Mouse (Mus musculus): ENCODE data around the gene Sirt5. TPM values are rescaled to one million over a fixed set of nuclear protein-coding genes. Genes with fewer than 3 reads are reported as not detected.

Gene Sirt5
- polyA plus RNA-seq (2016; fragmentation: Nextera tagmentation; extraction: Ambion mirVana) = 43.8 and 47.2 TPM in 2 replicates

DNA sequence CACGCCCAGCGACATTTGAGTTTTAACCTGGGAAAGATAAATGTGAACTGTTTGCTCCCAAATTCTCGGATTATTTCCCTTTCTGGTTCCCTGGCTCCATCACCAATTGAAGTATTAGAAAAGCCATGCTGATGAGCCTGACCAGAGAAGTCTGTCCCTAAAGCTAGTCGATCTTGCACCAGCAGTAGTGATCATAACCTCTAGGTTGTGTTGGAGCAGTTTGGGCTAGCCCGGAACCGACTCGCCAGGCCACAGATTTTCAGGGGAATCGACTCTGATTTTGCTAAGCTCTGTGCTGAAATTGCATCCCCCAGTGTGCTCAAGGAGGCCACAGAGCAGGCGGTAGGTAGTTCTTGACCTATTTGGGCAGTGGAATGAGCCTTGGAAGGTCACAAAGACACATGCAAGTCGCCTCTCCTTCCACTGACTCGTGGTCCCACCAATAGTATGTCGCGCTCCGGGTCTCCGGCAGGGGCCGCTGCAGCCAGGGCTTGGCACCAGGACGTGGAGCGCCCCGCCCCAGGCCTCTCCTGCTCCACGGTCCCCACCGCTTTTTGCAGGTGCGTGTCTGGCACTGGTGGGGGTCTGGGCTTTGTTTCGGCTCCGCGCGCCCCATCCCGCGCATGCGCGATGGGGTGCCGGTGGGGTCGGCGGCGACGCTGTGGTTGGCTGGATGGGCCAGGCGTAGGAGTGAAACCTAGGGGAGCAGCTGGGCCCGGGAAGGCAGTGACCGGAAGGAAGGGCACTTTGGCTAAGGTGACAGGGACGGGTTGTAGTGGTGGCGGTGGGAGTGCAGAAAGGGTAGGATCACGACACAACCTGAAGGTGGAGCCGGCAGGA is at the start of gene Sirt5:
Gene Sirt5, plus strand, starts transcription at position 512 of the 840 bp plus-strand sequence.
- Histone ChIP-seq H3K27me3 (no peaks in the 10 kb centered on the region), H3K4me3 (peak within 1 kb of the TSS; percentile 62), H3K27ac (peak within 1 kb of the TSS; percentile 32), H3K9ac (peak within 1 kb of the TSS; percentile 77), H3K4me2 (replicated peaks) (peak within 1 kb of the TSS; percentile 81), H3K4me1 (0 out of 2 replicates have a peak, but pooled peaks cover 3% of the 10 kb centered on the region), H3K9me3 (no peaks in the 10 kb centered on the region), H3K36me3 (no peaks in the 10 kb centered on the region)
- ATAC-seq (ENCODE audit: insufficient number of reproducible peaks, insufficient read depth, low FRiP score, low TSS enrichment) = peak; percentile 93
- 14% methylated on average over 42 of the region's 42 CpGs for WGBS

DNA sequence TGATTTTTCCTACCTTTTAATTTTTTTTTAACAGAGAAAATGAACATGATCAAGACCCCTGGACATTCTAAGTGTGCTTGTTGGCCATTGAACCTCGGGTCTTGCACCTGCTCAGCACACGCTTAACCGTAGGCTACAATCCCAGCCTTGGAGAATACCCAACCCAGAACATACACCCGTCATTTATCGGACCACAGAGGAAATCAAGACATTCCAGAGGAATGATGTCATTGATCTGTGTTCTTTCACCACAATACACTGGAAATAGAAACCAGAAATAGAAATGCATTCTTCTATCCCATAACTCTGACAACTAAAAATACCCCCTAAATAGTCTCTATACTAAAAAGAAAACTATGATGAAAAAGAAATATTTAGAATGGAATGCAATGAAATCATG is 47.9 kb upstream of the Sirt5 start:
- H3K4me1 ChIP-seq = no peaks in the 10 kb centered on the region
- no peaks in the 10 kb centered on the region for H3K36me3 ChIP-seq
- H3K9ac ChIP-seq = no peak overlapping the region
- ATAC-seq (ENCODE audit: insufficient number of reproducible peaks, insufficient read depth, low FRiP score, low TSS enrichment) = no peak
- WGBS = 56% methylated on average over 5 of the region's 5 CpGs
- H3K27me3 ChIP-seq = no peaks in the 10 kb centered on the region
- H3K4me2 ChIP-seq (replicated peaks) = no peak overlapping the region
- H3K9me3 ChIP-seq = no peaks in the 10 kb centered on the region
- H3K27ac ChIP-seq = no peak overlapping the region
- no peak overlapping the region for H3K4me3 ChIP-seq

DNA sequence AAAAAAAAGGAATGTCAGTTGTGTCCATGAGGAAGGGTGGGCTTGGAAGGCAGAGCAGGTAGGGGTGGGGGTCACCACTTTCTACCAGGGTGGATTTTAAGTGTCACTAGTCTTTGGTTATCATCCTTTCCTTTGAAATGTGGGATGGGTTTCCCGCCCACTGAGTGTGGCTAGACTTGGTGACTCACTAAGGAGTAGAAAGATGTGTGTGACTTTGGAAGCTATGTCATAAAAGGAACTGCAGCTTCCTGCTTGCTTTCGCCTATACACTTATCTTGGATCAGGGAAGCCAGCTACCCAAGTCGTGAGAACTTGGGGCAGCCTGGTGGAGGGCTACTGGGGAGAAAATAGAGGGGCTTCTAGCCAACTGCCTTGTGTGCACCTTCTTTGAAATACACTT is 45.9 kb upstream of the Sirt5 start:
- no peak overlapping the region for H3K4me3 ChIP-seq
- H3K36me3 ChIP-seq = no peaks in the 10 kb centered on the region
- no peaks in the 10 kb centered on the region for H3K4me1 ChIP-seq
- H3K27ac ChIP-seq = no peak overlapping the region
- H3K9ac ChIP-seq = no peak overlapping the region
- no peaks in the 10 kb centered on the region for H3K9me3 ChIP-seq
- ATAC-seq (ENCODE audit: insufficient number of reproducible peaks, insufficient read depth, low FRiP score, low TSS enrichment) = no peak
- H3K27me3 ChIP-seq = no peaks in the 10 kb centered on the region
- no peak overlapping the region for H3K4me2 ChIP-seq (replicated peaks)
- 78% methylated on average over 3 of the region's 3 CpGs for WGBS

DNA sequence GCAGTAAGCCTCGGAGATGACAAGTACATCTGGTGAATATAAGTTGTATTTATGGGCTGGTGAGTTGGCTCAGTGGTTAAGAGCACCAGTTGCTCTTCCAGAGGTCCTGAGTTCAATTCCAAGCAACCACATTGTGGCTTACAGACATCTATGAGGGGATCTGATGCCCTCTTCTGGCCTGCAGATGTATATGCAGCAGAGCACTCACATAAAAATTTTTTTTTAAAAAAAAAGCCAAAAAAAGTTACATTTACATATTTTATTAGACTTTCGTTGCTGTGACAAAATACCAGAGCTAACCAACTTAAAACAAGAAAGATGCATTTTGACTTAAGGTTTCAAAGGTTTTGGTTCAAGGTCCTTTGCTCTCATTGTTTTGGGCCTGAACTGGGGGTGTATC is 43.8 kb upstream of the Sirt5 start:
- 75% methylated on average over 2 of the region's 2 CpGs for WGBS
- no peak overlapping the region for H3K9ac ChIP-seq
- no peaks in the 10 kb centered on the region for H3K27me3 ChIP-seq
- ATAC-seq (ENCODE audit: insufficient number of reproducible peaks, insufficient read depth, low FRiP score, low TSS enrichment) = no peak
- H3K36me3 ChIP-seq = no peaks in the 10 kb centered on the region
- no peaks in the 10 kb centered on the region for H3K4me1 ChIP-seq
- H3K9me3 ChIP-seq = no peaks in the 10 kb centered on the region
- H3K4me3 ChIP-seq = no peak overlapping the region
- no peak overlapping the region for H3K4me2 ChIP-seq (replicated peaks)
- H3K27ac ChIP-seq = no peak overlapping the region

DNA sequence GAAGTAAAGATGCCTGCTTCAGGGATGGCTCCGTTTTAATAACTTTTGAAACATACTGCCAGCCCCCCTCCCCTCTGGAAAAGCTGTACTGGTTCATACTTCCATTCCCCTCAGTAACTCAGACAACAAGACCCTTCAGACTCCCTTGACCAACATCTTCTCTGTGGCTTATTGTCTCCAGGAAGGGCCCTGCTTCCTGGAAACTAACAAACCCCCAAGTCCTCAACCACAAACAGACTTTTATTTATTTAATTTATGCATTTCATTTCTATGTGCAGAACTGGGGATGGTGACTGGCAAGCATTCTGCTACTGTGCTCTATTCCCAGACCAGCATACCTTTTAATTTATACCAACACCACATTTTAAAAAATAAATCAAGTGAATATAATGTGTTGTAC is 39.9 kb upstream of the Sirt5 start:
- Histone ChIP-seq H3K27me3 (no peaks in the 10 kb centered on the region), H3K4me2 (replicated peaks) (no peak overlapping the region), H3K36me3 (no peaks in the 10 kb centered on the region), H3K27ac (no peak overlapping the region), H3K4me1 (no peaks in the 10 kb centered on the region), H3K9ac (no peak overlapping the region), H3K9me3 (no peaks in the 10 kb centered on the region), H3K4me3 (no peak overlapping the region)
- 75% methylated on average over 1 of the region's 1 CpGs for WGBS
- no peak for ATAC-seq (ENCODE audit: insufficient number of reproducible peaks, insufficient read depth, low FRiP score, low TSS enrichment)

DNA sequence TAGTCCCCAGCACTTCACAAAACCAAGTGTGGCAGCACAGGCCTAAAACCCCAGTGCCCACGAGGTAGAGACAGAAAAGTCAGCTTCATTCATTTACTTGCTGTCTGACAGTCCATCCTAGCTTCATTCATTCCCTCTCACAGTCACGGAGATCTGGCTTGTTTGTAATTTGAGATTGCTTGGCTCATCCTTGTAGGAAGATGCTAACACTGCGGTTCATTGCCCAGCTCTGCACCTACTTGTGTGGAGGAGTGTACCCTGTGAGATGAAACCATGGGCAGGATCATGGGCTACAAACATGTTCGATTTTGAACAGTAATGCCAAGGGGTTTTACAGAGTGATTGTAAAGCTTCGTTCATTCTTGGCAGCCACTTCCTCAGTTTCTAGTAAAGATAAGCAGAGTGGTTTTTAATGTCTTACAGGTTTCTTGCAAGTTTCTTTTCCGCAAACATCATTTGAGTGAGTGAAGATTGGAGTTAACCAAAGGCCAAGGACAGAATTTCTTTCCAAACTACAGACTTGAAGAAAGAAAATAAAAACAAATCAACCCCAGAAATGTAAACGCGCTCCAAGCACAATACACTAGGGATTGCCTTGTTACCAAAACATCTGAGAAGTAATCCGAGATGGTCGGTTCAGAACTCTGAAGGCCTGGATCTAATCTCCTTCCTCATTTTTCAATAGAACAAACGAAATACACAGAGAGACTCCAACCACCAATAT is 33.4 kb upstream of the Sirt5 start:
- no peaks in the 10 kb centered on the region for H3K36me3 ChIP-seq
- no peak overlapping the region for H3K4me2 ChIP-seq (replicated peaks)
- H3K27me3 ChIP-seq = no peaks in the 10 kb centered on the region
- H3K9me3 ChIP-seq = no peaks in the 10 kb centered on the region
- H3K9ac ChIP-seq = no peak overlapping the region
- no peak for ATAC-seq (ENCODE audit: insufficient number of reproducible peaks, insufficient read depth, low FRiP score, low TSS enrichment)
- peak overlapping the region; percentile 58 for H3K27ac ChIP-seq
- peaks cover 4% of the 10 kb centered on the region; the same call in 1 of the 2 replicates for H3K4me1 ChIP-seq
- 22% methylated on average over 11 of the region's 11 CpGs for WGBS
- no peak overlapping the region for H3K4me3 ChIP-seq

DNA sequence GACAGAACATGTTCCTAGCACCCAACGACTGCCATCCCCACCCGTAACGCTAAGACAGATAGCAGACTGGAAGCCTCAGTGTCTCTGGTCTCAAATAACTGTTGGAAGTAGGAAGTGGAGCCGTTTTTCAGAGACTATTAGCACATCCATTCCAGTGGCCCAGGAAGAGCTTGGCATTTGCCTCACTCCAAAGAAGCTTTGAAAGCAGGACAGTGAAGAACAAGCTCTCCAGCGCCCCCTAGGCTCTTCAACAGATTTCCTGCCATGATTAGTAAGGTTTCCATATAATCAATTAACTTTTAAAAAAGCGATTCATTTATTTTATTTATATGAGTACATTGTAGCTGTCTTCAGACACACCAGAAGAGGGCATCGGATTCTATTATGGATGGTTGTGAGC is 32.7 kb upstream of the Sirt5 start:
- Histone ChIP-seq H3K4me2 (replicated peaks) (no peak overlapping the region), H3K27ac (no peak overlapping the region), H3K9ac (no peak overlapping the region), H3K4me3 (no peak overlapping the region), H3K27me3 (no peaks in the 10 kb centered on the region), H3K4me1 (peaks cover 4% of the 10 kb centered on the region; the same call in 1 of the 2 replicates), H3K9me3 (no peaks in the 10 kb centered on the region), H3K36me3 (no peaks in the 10 kb centered on the region)
- 31% methylated on average over 7 of the region's 7 CpGs for WGBS
- ATAC-seq (ENCODE audit: insufficient number of reproducible peaks, insufficient read depth, low FRiP score, low TSS enrichment) = no peak

DNA sequence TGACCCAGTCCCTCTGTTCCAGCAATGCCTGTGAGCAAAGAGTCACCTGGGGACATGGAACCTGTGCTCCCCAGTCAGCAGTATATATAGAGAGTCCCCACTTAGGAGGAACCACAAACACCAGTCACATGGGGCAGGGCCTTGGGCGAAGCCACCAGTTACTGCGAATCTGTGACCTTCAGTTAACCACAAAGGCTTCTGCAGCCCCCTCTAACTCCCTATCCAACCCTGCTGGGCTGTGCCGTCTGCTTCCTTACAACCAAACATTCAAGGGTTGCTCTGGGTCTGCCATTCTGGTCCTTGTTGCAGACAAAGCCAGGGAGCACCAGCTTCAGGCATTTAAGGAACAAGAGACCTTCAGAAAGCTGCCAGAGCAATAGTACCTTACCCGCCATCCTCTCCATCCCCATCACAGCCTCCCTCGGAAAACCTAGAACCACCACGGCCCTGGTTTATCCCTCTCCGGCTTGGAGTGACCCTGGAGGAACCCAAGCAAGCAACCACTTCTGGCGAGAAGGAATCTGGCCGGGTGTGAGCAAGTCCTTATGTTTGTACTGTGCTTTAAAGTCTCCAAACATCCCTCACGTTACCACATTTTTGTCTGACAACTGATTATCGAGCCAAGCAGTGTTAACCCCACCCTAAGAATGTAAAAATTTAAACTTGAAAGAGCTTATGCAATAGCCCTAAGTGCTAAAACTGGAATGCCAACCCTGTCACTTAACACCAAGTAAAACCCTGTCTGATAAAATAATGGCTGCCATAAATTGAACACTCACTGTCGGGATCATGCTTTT is 28.7 kb upstream of the Sirt5 start:
- peak overlapping the region; percentile 26; the same call in 1 of the 2 replicates for H3K27ac ChIP-seq
- whole genome bisulfite sequencing = 74% methylated on average over 12 of the region's 12 CpGs

DNA sequence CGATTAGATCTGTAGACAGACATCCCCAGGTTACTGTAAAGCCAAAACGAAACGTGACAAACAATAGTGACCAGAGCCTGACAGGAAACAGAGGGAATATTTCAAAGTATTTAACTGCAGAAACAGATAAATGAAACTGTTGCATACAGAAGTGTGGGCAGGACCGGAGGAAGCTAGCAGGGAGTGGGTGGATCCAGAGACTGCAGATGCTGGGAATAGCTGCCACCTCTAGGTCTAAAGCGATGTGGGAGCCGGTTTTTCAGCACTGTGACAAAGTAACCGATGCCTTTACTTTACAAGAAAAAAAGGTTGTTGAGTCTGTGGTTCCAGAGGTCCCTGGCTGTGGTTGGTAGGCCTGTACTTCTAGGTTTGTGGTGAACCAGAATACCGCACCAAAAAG is 27.3 kb upstream of the Sirt5 start:
- Histone ChIP-seq H3K9me3 (no peaks in the 10 kb centered on the region), H3K4me2 (replicated peaks) (no peak overlapping the region), H3K27me3 (no peaks in the 10 kb centered on the region), H3K27ac (no peak overlapping the region), H3K36me3 (no peaks in the 10 kb centered on the region), H3K9ac (no peak overlapping the region), H3K4me1 (no peaks in the 10 kb centered on the region), H3K4me3 (no peak overlapping the region)
- 88% methylated on average over 8 of the region's 8 CpGs for WGBS
- no peak for ATAC-seq (ENCODE audit: insufficient number of reproducible peaks, insufficient read depth, low FRiP score, low TSS enrichment)

More for the DNA sequence above, 28.7 kb upstream of the Sirt5 start:
- Histone ChIP-seq H3K4me2 (replicated peaks) (no peak overlapping the region), H3K9me3 (no peaks in the 10 kb centered on the region), H3K4me1 (peaks cover 4% of the 10 kb centered on the region; the same call in 1 of the 2 replicates), H3K4me3 (no peak overlapping the region), H3K27me3 (no peaks in the 10 kb centered on the region), H3K36me3 (no peaks in the 10 kb centered on the region), H3K9ac (no peak overlapping the region)
- ATAC-seq (ENCODE audit: insufficient number of reproducible peaks, insufficient read depth, low FRiP score, low TSS enrichment) = no peak

DNA sequence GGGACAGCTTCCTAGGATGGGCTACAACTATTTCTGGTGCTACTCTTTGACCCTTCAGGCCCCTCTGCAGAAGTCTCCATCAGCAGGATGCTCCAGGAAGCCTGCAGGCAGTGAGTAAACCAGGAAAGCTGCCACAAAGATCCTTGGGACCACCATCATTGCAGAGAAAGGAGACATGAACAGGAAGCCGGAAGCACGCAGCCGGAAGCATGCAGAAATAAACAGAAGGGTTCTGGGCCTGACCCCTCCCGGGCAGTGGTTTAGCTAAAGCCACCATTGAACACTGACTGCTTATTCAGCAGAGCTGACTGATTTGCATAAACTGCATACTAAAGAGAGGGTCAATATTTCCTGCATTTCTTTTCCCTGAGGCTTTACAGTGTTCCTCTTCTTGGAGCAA is 26.7 kb upstream of the Sirt5 start:
- H3K9me3 ChIP-seq = no peaks in the 10 kb centered on the region
- no peaks in the 10 kb centered on the region for H3K36me3 ChIP-seq
- H3K4me1 ChIP-seq = no peaks in the 10 kb centered on the region
- no peak for ATAC-seq (ENCODE audit: insufficient number of reproducible peaks, insufficient read depth, low FRiP score, low TSS enrichment)
- 57% methylated on average over 4 of the region's 4 CpGs for WGBS
- H3K27ac ChIP-seq = no peak overlapping the region
- H3K4me2 ChIP-seq (replicated peaks) = no peak overlapping the region
- no peaks in the 10 kb centered on the region for H3K27me3 ChIP-seq
- H3K4me3 ChIP-seq = no peak overlapping the region
- H3K9ac ChIP-seq = no peak overlapping the region

DNA sequence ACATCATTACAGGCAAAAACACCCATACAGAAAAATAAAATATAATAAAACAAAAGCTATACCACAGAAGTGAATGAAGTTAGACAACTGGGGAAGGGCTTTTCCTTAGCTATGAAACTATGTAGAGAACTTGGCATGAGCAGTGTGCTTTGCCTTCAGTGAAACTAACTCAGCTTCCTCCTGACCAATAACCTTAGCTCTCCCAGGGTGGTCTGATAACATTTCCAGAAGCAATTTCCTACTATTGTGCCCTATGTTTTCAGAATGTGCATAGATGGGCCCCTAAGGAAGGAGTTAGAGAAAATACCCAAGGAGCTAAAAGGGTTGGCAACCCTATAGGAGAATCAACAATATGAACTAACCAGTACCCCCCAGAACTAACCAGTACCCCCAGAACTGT is 18.5 kb upstream of the Sirt5 start:
- no peak overlapping the region for H3K9ac ChIP-seq
- H3K4me3 ChIP-seq = no peak overlapping the region
- no peaks in the 10 kb centered on the region for H3K36me3 ChIP-seq
- H3K27me3 ChIP-seq = no peaks in the 10 kb centered on the region
- H3K4me2 ChIP-seq (replicated peaks) = no peak overlapping the region
- no peaks in the 10 kb centered on the region for H3K9me3 ChIP-seq
- ATAC-seq (ENCODE audit: insufficient number of reproducible peaks, insufficient read depth, low FRiP score, low TSS enrichment) = no peak
- H3K27ac ChIP-seq = no peak overlapping the region
- no peaks in the 10 kb centered on the region for H3K4me1 ChIP-seq

Data from embryonic facial prominence, embryonic 12.5 days (tissue).